Mouse (Mus musculus) embryonic fibroblast, embryonic 13.5 days (primary cell): ENCODE measurements around the gene Tcf7l1.

Experiments
- CTCF ChIP-seq: IDR thresholded peaks from 2 replicates; pipeline ENCODE4 v1.5.1; 2011; ENCODE audit warnings: mild to moderate bottlenecking, control low read depth, low read length, moderate library complexity, borderline replicate concordance; ENCODE audit not compliant: insufficient read depth
- POLR2A ChIP-seq: IDR thresholded peaks from 2 replicates; pipeline ENCODE4 v1.6.1; 2011; ENCODE audit warnings: low read depth, mild to moderate bottlenecking, control low read depth, low read length, moderate library complexity

- TF ChIP-seq CTCF: no peak
- TF ChIP-seq POLR2A: no peak
Observed at GRCm38 (mm10) chr6:72581625-72582382, 207.2 kb downstream of the Tcf7l1 start.
